Mouse (Mus musculus) stomach, postnatal 0 days (tissue): Measurements from ENCODE around the gene Glmn. TPM values are rescaled to one million over a fixed set of nuclear protein-coding genes. Genes with fewer than 3 reads are reported as not detected.
A peak's percentile ranks its signal among the peaks of the same experiment; 100 is the strongest.

ENCODE experiments used
- ATAC-seq: fragments of 200-750 bp; cut with Nextera tagmentation; 2 replicates; pipeline ENCODE4 v1.8.0; 2017; ENCODE audit not compliant: low FRiP score, low TSS enrichment
- DNase-seq: peaks from one replicate; pipeline ENCODE4 v3.0.0-alpha.2; 2016; ENCODE audit warnings: low spot score
- H3K27ac ChIP-seq: fragments of 300-500 bp; sonication (generic); replicated peaks from 2 replicates; pipeline ENCODE4 v1.5.1; 2014; ENCODE audit warnings: mild to moderate bottlenecking, control low read depth
- H3K27me3 ChIP-seq: fragments of 300-500 bp; sonication (generic); 2 replicates; pipeline ENCODE4 v1.6.1; 2014; ENCODE audit warnings: low read length; ENCODE audit not compliant: control insufficient read depth, insufficient read depth
- H3K36me3 ChIP-seq: fragments of 300-500 bp; sonication (generic); 2 replicates; pipeline ENCODE4 v1.6.1; 2014; ENCODE audit warnings: low read length, mixed read lengths; ENCODE audit not compliant: control insufficient read depth, insufficient read depth
- H3K4me1 ChIP-seq: fragments of 300-500 bp; sonication (generic); replicated peaks from 2 replicates; pipeline ENCODE4 v1.6.1; 2014; ENCODE audit warnings: antibody characterized with exemption; ENCODE audit not compliant: control insufficient read depth, insufficient read depth
- H3K4me2 ChIP-seq: fragments of 300-500 bp; sonication (generic); replicated peaks from 2 replicates; pipeline ENCODE4 v1.6.1; 2014; ENCODE audit warnings: low read depth, mild to moderate bottlenecking, control low read depth, moderate library complexity
- H3K4me3 ChIP-seq: fragments of 300-500 bp; sonication (generic); 2 replicates; pipeline ENCODE4 v1.5.1; 2014; ENCODE audit warnings: low read depth, low read length, control low read depth
- H3K9ac ChIP-seq: fragments of 300-500 bp; sonication (generic); 2 replicates; pipeline ENCODE4 v1.6.1; 2014; ENCODE audit warnings: mild to moderate bottlenecking, low read length, control low read depth, mixed read lengths
- H3K9me3 ChIP-seq: fragments of 300-500 bp; sonication (generic); 2 replicates; pipeline ENCODE4 v1.6.1; 2016; ENCODE audit warnings: low read length; ENCODE audit not compliant: control insufficient read depth
- CTCF ChIP-seq: IDR thresholded peaks from 2 replicates; pipeline ENCODE4 v1.5.1; 2016; ENCODE audit warnings: antibody characterized with exemption, low read depth, mild to moderate bottlenecking, moderate library complexity
- EP300 ChIP-seq: optimal IDR thresholded peaks from 2 replicates; pipeline ENCODE3; 2016; ENCODE audit warnings: antibody characterized with exemption
- whole genome bisulfite sequencing: fragments of 180-500 bp; shearing (Covaris S2); extraction: QIAGEN DNeasy Blood & Tissue Kit; methylation state at CpG from one replicate; pipeline ENCODE4 v1.1.7; 2014; 5-methylcytosine and 5-hydroxymethylcytosine counted together
- polyA plus RNA-seq: library from polyadenylated mRNA; unstranded; fragments of >200 nt; fragmentation: Nextera tagmentation; extraction: Ambion mirVana; gene quantifications from 2 replicates; pipeline ENCODE4 v1.2.1, GENCODE M21; 2015

Glmn gene
- polyA plus RNA-seq, 1 experiment from 2014 or later: 16.3 TPM

DNA sequence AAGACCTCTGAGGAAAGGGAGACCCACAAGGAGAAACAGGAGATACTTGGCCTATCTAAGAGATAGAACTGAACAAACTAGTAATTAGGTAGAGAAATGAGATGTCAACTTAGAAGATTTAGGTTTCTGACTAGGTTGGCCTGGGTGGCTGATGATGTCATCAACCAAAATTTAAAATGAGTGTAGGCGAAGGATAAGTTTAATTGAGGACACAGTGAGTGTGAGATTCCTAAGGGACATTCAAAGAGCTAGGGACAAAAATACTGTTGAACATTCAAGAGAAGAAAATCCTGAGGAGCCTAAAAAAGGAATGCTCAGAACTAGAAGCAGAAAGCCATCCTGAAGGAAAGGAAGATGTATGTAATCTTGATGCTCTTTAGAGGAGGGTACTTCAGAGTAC lies 81.6 kb downstream of the Glmn start:
- Histone ChIP-seq H3K27me3 (no peaks in the 10 kb centered on the region), H3K4me1 (no peaks in the 10 kb centered on the region; the same call in 1 of the 2 replicates), H3K4me2 (no peak overlapping the region), H3K9ac (no peak overlapping the region), H3K4me3 (no peak overlapping the region), H3K9me3 (no peaks in the 10 kb centered on the region), H3K27ac (no peak overlapping the region), H3K36me3 (no peaks in the 10 kb centered on the region)
- ATAC-seq: no peak
- no peak for DNase-seq
- no peak for TF ChIP-seq EP300
- TF ChIP-seq CTCF: no peak
- WGBS: 95% methylated on average over 1 of the region's 1 CpGs

DNA sequence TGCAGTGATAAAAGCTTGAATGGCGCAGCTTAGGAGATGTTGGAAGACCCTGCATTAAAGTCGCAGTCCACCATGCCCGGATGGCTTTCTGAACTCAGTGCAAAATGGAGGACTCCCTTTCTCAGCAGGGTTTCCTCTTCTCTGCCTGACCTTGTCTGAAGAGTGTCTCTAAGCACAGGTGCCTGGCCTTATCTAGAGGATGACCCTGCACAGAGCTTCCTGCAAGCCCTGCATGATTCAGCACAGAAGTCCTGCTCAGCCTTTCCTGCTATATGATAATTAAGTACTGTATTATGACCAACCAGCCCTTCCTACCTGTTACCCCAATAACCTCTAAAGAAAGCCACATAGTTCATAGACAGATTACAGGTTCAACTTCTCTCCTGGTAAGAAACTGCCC lies 82.2 kb downstream of the Glmn start:
- Histone ChIP-seq H3K4me3 (no peak overlapping the region), H3K9me3 (no peaks in the 10 kb centered on the region), H3K4me2 (no peak overlapping the region), H3K36me3 (no peaks in the 10 kb centered on the region), H3K4me1 (no peaks in the 10 kb centered on the region), H3K27me3 (no peaks in the 10 kb centered on the region), H3K9ac (no peak overlapping the region), H3K27ac (no peak overlapping the region)
- DNase-seq (no peak), ATAC-seq (0 out of 2 replicates have a peak, but pooled peaks have one; percentile 32)
- WGBS: 89% methylated on average over 3 of the region's 3 CpGs
- no peak for TF ChIP-seq EP300
- no peak for TF ChIP-seq CTCF

GRCm38 (mm10) chr5:107513583-107513982 lies 84.1 kb downstream of the Glmn start:
- ATAC-seq (peak; percentile 69), DNase-seq (peak; percentile 70)
- Histone ChIP-seq H3K9ac (no peak overlapping the region), H3K27me3 (no peaks in the 10 kb centered on the region), H3K4me1 (no peaks in the 10 kb centered on the region), H3K27ac (no peak overlapping the region), H3K36me3 (no peaks in the 10 kb centered on the region), H3K4me3 (no peak overlapping the region), H3K9me3 (no peaks in the 10 kb centered on the region), H3K4me2 (no peak overlapping the region)
- TF ChIP-seq EP300: no peak
- peak; percentile 79 for TF ChIP-seq CTCF
- WGBS: 52% methylated on average over 7 of the region's 7 CpGs

DNA sequence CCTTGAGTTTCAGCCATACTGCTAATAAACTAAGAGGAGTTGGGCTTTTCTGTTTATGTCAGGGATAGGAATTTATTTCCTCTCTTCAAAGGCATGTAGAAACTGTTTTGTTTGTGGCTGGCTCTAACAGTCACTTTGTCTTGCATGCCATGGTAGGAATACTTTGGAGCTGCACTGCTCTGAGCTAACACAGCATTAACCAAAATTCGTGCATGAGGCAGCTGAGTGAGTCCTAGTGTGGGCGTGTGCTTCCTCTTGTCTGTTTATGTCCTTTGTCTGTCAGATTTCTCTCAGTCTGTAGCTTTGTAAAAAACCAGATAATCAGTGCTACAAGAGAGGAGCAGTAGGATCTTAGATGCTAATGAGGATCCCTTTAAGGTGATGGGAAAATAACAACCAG lies 86.4 kb downstream of the Glmn start:
- H3K27me3 ChIP-seq: no peaks in the 10 kb centered on the region
- 47% methylated on average over 2 of the region's 2 CpGs for WGBS
- no peak overlapping the region for H3K4me3 ChIP-seq
- ATAC-seq: no peak
- H3K9me3 ChIP-seq: no peaks in the 10 kb centered on the region
- DNase-seq: no peak
- H3K4me2 ChIP-seq: no peak overlapping the region
- H3K4me1 ChIP-seq: no peaks in the 10 kb centered on the region
- TF ChIP-seq CTCF (no peak), EP300 (no peak)
- no peaks in the 10 kb centered on the region; the same call in 1 of the 2 replicates for H3K36me3 ChIP-seq
- H3K27ac ChIP-seq: no peak overlapping the region
- H3K9ac ChIP-seq: no peak overlapping the region

DNA sequence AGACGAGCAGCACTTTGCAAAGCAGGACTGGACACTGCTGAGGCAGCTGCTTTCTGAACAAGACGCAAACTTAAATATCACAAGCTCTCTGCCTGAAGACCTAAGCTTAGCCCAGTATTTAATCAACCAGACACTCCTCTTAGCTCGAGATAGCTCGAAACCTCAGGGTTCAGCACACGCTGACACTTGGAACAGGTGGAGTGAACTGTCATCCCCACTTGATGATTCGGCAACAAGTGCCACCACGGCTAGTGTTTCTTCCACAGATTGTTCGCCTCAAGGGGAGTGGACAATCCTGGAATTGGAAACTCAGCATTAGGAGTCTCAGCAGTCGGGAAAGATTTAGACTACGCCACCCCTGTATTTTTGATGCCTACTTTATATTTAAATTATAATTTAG lies 87.2 kb downstream of the Glmn start:
- WGBS: 87% methylated on average over 10 of the region's 10 CpGs
- H3K9ac ChIP-seq: no peak overlapping the region
- no peaks in the 10 kb centered on the region; the same call in 1 of the 2 replicates for H3K36me3 ChIP-seq
- TF ChIP-seq CTCF: no peak
- TF ChIP-seq EP300: no peak
- H3K4me3 ChIP-seq: no peak overlapping the region
- no peaks in the 10 kb centered on the region for H3K27me3 ChIP-seq
- no peak overlapping the region for H3K4me2 ChIP-seq
- DNase-seq (no peak), ATAC-seq (no peak)
- no peaks in the 10 kb centered on the region for H3K4me1 ChIP-seq
- no peak overlapping the region for H3K27ac ChIP-seq
- H3K9me3 ChIP-seq: no peaks in the 10 kb centered on the region

GRCm38 (mm10) chr5:107507321-107507720 lies 90.4 kb downstream of the Glmn start, which contains the start of gene Gm42669:
Gene Gm42669 (plus strand): TSS chr5:107507621.
- no peak within 1 kb of the TSS for H3K9ac ChIP-seq
- no peak within 1 kb of the TSS for H3K4me3 ChIP-seq
- WGBS: 69% methylated on average over 4 of the region's 4 CpGs
- no peaks in the 10 kb centered on the region; the same call in 1 of the 2 replicates for H3K36me3 ChIP-seq
- no peaks in the 10 kb centered on the region for H3K27me3 ChIP-seq
- no peak within 1 kb of the TSS for H3K27ac ChIP-seq
- DNase-seq: no peak
- H3K4me1 ChIP-seq: no peaks in the 10 kb centered on the region
- no peak for ATAC-seq
- no peak within 1 kb of the TSS for H3K4me2 ChIP-seq
- TF ChIP-seq EP300 (no peak), CTCF (no peak)
- H3K9me3 ChIP-seq: no peaks in the 10 kb centered on the region
